Mouse (Mus musculus) kidney, postnatal 25 days (tissue): ENCODE data around the gene Adamts16.

ENCODE experiments used
- DNase-seq, 2 experiments: peaks; one replicate each; pipeline ENCODE4 v3.0.0; 2021; ENCODE audit warnings: mixed read lengths in 2 of 2

Adamts16 gene

DNA sequence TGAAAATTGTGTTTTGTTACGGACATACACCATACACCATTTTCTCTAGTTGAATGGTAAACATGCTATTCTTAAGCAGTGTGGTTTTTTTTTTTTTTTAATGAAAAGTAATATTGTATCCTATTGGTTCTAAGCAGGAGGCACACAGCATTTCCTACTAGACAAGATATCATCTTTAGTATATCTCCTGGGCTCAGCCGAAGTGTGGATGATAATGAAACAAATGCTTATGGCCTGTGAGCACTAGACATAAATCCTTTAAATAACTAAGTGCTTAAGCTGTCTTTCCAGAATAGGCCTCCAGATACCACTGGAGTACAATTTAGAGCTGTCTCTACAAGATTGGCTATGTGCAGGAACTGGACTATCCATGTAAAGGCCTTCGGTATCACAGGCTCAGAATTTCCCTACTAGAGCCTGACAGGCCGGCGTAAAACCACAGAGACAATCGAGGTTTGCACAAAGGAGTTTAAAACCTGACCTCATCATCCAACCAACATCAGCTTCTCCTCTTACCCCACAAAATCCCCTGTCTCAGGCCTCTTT lies 8.9 kb downstream of the Adamts16 start:
- no peak for DNase-seq

DNA sequence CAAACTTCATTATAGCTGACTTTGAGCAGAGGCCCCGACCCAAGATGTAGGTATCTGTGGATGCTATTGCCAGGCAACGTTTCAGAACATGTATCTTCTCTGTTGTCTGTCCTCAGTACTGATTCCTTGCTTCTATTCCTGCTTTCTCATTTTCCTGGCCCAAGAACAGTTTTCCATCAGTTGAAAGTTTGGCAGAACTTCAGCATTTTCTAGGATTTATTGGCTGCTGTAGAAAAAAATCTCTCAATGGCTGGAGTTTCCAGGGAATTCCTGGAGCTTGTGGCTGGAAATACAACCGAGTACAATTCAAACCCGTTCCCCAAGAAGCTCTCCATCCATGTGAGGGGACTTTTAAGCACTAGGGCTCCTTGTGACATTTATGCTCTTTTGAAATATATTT lies 10.6 kb downstream of the Adamts16 start:
- no peak for DNase-seq

DNA sequence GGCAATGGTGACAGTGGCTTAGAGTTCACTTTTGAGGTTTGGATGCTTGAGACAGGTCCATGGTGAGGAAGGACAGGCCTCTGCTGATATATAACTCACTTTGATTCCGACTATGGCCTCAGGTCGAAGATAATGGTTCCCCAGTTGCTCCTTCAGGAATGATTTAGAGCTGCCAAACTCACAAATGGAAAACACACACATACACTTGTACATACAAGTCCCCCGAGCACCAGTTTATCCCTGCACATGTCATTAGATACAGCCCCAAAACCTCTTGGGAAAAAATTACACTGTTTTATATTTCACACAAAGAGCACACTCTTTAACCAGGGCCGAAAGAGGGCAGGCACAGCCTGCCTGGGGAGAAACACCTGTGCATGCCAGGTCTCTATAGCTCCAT lies 14.1 kb downstream of the Adamts16 start:
- no peak for DNase-seq

DNA sequence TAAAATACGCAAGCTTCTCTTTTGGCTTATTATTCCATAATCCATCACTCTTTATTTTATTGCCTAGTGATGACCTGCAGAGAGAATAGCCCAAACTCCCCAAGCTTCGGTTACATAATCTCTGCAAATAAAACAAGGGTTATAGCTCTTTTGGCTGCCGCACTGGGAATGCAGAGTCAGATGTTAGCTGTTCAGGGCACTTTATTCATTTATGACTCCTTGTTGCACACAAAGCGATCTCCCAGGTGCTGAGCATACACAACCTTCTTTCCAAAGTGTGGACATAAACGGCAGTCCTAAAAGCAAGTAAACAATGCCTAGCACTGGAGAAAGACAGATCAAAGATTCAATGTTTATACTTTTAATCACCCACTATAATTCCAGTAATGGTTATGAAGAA lies 16.3 kb downstream of the Adamts16 start:
- DNase-seq = no peak

DNA sequence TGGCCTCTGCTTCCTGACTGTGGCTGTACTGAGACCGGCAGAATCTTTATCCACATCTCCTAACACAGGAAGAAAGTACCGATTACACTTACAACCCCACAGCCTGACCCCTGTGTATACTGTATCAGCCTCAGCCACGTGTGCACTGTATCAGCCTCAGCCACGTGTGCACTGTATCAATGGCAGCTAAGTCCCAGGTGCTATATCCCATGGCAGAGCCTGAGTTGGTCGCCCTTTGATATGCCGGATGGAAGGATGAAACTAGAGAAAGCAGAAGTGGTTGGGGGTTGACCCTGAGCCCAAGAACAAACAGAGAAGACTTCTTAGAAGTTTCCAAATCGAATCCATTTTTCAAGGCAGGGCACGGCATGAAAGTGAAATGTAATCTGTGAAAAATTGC lies 17.9 kb downstream of the Adamts16 start:
- no peak for DNase-seq

DNA sequence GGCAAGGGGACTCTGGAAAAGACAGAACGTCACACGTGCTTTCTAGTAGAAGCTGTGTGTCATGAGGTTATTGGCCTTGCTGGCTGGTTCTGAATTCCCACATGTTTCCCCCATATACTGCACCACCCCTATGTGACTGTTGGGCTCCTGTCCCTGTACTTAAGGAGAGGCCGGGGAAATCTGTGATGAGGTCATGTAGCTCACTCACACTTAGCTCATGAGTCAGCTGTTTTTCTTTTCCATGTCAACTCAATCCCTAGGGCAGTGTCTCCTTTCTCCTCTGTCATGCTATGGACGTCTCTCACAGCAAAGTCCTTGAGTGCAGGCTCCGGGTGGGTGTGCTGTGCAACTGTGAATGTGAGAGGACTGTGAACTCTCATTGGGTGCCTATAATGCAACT lies 22.6 kb downstream of the Adamts16 start:
- DNase-seq = no peak

DNA sequence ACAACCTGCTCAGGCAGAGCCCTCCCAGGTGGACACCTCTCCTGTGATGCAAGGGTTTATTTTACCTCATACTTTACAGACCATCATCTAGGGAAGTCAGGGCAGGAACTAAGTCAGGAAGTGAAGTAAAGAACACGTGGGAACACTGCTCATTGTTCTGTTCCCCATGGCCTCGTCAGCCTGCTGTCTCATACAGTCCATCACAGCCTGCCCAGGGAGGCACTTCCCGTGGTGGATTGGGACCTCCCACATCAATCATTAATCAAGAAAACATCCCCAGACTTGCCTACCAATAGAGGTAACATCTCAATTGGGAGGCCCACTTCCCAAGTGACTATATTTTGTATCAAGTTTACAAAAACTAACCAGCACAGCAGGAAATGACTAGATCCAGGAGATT lies 27.2 kb downstream of the Adamts16 start:
- DNase-seq = no peak

DNA sequence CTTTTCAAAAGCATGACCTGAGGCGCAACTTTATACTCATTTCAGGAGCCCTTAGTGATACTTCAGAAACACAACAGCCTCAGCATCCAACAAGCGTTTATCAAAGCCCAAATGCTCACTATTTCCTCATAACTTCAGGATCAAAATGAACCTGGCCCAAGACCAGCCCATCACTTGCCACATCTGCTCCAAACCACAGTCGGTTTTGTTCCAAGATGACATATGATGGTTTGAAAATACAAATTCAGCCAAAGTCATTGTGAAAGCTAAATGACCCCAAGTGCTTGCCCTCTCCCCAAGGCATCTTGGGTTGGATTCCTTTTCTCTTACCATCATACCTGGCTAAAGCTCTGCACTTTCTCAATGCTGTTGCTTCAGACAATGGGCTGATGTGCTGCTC lies 36.1 kb downstream of the Adamts16 start:
- no peak for DNase-seq

DNA sequence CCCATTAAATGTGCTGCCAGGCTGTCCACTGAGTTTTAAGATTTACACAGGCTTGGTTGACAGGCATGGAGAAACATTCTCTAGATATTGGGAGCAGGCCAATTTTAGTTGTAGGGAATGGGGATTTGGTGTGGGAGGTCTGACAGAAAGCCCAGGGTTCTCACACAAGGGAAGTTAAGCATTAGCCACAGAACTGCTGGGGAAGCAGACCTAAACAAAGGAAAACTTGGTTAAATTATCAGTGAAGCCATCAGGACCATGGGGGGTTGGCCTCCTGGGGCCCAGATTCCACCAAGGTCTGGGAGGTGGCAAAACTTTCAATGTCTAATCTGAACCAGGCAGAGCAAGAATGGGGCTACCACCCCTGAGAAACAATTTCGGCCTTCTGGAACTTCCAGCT lies 38.8 kb downstream of the Adamts16 start:
- peak; percentile 41 to 64 for DNase-seq

DNA sequence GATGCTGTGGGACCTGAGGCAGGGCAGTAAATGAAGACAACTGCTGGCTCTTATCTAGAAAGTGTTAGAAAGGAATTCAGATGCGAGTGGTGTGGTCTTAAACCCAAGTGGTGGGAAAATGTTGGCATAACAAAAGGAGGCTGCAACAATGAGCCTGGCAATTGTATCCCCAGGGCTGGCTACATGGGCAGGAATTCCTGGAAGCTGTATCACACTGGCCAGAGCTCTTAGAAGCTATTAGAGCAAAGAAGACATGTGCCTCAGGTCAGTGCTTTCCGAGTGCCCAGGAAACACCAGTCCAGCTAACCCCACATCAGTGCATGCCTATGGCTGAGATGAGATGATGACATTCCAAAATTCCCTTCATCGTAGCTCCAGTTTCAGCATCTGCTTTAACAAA lies 42.3 kb downstream of the Adamts16 start:
- no peak for DNase-seq

DNA sequence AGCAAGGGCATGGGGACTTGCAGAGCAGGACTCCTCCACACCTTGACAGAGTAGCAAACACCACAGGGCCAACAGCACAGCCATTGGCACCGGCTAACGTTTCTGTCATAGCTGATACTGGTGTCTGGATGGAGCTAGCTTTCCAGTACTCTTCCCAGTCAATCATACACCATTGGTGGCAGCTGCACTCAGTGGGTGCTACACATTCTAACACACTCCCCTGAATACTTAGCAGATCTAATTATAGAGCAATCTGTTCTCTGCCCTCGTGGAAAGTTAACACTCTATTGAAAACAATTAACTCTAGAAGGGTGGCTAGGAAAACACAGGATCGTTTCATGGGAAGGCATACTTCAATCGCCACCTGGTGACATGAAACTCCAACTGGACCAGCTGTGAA lies 43.2 kb downstream of the Adamts16 start:
- no peak for DNase-seq

DNA sequence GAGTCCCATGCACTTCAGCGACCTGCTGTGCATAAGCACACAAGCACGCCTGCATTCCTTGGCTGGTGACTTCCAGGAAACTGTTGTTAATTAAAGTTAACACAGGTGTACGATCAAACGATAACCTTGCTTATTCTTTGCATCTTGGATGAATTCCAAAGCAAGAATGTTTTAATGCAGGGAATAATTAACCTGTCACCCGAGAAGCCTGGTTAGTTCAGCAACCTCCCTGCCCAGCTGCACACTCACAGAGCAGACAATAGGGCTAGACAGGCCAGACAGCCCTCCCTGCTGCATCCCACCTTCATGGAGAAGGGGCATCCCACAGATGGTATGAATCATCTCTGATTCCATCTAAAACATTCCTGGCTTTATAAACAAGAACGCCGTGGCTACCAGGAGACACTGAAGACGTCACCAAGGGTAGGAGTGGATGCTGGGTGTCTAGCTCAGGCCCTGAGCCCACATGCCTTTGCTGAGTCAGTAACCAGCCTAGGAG lies 47.5 kb downstream of the Adamts16 start:
- DNase-seq = peak; percentile 24 to 60

DNA sequence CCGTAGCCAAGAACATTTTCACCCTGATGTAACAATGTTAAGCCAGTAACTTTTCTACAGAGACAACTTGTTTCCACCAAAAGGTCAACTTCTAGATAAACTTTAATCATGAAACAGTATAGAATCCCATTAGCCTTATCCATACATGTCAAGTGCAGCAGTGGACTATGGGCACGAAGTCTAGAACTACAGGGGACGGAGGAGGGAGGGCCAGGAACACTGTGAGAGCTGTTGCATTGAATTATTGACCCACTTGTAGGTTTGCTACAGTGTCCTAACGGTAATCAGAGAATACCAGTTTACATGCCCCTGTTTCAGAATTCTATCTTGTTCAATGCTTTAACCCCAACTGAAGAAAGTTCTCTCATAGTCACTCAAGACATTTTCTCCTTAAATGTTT lies 48.0 kb downstream of the Adamts16 start:
- DNase-seq = no peak

DNA sequence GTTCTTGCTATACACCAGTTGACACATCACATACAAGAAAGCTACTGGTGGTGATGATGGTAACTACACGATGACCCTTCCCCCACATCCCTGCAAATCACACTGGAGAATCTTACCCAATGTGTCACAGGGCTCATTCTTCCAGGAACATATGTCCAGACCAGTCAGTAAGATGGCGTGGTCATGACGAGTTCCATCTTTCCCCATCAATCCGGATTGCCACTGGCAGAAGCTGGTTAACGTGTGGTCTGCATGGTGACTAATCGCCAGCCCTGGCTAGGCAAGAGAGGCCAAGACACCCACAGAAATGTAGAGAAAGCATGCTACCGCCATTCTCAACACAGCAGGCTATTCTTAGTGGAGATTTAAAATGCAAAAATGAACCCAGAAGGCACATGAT lies 48.7 kb downstream of the Adamts16 start:
- DNase-seq = no peak

DNA sequence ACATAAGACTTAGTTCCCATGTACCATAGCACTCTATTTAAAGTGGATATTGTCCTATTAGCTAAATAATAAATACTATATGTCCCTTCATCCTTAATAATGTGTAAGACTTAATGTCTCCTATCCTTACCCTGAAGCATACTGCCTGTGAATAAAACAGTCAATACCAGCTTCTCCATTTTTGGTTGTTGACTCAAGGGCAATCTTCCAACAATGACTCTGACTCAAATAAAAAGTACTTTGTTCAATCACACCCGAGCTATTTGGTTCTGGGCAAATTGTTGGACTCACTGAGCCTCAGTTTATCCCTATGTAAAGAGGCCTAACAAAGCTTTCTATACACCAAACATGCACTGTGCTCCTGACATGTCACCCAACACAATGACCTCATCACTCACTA lies 51.8 kb downstream of the Adamts16 start:
- DNase-seq = no peak

DNA sequence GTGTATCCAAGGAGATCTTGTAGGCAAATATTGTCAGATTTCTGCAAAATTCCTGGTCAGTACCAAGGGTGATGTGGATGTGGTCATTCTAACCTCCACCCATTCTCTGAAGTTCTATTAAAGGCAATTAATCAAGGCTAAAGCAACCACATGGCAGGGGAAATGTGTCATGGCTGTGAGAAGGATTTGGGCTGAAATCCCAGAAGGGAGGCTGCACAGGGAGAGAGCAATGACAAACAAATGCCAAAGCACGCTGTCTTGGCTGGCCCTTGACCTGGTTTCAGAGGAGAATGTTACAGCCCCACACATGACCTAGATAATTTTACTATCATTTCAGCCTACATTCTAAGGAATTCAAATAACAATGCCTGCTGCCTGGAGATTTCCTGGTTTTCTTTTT lies 52.6 kb downstream of the Adamts16 start:
- DNase-seq = peak; percentile 45 to 61

DNA sequence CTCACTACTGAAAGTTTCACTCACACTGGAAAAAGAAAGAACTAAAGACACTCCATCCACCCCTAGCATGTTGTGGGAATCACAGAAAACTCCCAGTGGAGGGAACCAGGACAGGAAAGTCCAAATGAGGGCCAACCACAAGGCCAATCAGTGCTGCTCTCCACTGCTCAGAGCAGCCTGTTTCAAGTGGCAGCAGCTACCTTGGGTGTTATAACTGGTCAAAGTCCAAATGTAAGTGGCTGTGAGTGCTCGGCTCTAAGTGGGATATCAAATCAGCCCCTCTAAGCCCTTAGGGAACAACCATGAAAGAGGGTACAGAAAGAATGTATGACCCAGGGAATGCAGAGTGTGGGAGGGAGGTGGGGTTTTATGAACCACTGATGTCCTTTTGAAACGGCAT lies 56.5 kb downstream of the Adamts16 start:
- DNase-seq = no peak

DNA sequence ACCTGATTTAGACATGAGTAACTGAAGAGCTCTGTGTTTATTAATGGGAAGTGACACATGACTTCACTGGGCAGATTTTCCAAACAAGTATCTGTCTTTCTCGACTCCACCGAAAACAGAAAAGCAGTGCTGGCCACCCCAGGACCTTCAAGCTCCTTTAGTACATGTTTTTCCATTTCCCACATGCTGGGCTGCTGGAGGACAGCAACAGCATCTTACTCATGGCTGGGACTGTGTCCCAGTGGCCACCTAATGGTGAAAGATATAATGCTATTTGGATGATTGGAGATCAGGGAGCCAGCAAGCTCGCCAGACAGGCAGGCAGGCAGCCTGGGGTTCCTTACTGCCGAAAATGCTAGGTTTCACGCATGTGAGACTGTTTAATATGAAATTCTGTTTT lies 57.5 kb downstream of the Adamts16 start:
- DNase-seq = no peak

DNA sequence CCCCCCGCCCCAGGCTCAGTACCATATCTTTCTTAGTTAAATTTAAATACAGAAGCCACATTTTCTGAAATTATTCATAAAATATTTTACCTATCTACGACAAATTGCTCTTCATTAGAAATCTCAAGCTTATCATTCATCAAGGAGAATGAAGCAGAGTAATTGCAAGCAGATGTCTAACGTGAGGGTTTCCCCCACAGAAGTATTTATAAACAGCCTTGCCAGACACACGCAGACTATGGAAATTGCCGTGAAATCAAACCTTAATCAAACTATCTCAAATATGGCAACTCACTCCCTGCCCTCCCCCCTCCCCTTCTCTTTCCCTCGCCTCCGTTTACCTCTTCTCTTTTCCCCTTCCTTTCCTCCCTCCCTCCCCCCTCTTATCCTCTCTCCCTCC lies 61.8 kb downstream of the Adamts16 start:
- DNase-seq = no peak

DNA sequence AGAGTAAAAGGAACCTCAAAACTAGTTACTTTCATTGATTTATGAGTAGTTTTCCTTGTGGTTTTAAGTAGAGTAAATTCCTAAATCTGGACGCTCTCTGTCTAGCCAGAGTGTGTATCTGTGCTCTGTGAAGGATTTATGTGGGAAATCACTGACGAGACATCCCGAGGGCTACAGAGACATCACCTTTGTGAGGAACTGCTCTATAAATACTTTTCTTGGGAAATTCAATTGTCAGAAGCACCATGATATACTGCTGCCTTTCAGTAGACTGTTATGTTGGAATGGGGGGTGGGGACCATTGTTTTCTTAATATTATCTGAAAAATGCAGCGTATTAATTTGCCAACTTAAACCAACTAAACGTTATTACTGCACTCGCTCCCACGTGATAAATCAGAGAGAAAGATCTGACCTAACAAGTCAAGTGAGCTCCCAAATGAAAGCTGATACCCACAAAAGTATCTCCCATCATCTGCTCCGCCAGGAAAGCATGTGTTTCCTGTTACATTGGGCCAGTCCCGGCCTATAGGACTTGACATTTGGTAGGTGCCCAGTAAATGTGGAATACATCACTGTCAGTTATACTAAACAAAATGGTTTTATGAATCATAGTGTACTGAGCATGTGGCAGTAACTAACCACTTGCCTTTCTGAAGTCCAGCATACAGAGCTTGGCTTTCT lies 62.6 kb downstream of the Adamts16 start:
- DNase-seq = no peak

DNA sequence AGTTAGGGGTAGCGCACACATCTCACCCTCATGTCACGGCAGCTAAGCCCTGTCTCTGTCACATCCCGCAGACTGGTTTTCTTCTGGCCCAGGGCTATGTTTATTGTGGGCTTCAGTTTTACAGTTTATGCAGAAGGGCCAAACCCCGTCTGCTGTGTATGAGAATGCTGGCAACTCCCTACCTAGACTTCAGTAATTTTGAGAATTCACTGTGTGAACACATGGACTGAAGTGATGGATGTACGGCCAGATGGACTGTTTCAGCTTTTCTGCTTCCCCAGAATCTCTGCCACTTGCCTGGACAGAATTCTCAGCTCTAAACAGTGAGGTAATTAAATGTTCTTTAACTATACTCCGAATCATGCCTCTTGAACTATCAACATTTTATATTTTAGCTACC lies 70.5 kb downstream of the Adamts16 start:
- DNase-seq = no peak

DNA sequence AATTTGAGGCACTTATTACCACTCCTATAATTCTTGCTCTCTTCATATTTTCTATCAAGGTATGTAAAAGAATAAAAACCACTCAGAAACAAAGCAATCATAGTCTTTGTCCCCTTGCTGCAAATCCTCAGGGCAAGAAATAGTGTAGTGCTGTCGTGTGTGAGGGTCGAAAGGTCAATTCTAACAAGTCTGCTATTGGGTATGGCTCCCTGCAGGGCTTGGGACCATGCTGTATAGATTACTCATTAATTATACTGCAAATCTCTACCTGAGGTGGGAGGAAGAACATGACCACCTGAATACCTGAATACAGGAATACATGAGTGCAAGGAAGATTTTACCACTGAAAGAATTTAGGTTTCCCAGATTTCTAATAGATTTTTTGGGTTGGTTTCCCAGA lies 72.5 kb downstream of the Adamts16 start:
- no peak for DNase-seq

DNA sequence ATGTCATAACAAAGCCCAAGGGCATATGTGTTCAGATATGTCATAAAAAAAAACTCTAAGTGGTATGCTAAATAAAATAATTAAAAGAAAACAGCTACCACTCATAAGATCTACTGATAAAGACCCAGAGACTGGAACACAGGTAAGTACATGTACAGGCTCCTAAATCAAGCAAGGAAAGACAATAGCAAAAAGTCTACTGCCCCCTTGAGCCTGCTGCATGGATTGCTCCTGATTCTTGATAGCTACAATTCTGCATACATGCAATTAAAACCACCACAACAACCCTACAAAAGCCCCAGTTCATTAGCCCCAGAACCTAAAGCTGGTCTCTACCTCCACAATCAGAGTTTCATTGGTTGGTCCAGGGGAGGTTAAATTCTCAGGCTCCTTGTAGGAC lies 74.1 kb downstream of the Adamts16 start:
- DNase-seq = peak in 1 of 2 experiments; percentile 54

DNA sequence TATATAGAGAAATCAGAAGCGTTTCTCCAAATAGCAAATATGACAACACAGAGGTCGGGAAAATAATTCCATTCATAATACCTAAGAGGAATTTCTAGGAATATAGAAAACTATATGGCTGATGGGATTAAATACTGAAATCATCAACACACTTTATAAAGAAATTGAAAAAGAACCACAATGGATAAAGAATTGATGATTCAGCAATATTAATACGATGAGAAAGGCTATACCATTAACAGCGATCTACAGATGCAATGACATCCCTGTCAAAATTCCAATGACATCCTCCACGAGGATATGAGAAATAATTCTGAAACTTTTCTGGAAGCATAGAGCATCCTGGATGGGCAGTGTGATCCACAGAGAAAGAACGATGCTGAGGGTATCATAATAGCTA lies 76.9 kb downstream of the Adamts16 start:
- DNase-seq = no peak

DNA sequence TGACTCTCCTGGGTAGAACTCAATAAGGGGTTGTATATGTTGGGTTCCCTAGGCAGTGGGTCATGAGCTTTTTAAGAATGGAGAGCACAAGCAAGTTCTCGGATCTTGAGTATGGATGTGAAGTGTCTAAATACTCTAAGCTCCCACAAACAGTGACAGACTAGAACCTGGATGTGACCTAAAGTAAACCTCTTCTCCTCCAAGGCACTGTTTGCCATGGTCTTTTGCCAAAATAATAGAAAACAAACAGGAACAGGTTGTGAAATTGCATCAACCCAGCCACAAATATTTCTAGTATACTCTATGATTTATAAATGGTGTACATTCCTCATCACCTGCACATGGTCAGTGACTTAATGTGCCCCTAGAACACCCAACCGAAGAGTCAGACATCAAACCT lies 79.0 kb downstream of the Adamts16 start:
- no peak for DNase-seq
